7 mouse cellular contexts compared by ENCODE assay signal in genomic region chr9:22085022-22085834, GRCm38 (mm10). TPM values are rescaled to one million over a fixed set of nuclear protein-coding genes. Genes with fewer than 3 reads are reported as not detected.
A peak's percentile ranks its signal among the peaks of the same experiment; 100 is the strongest.
DNase-seq lines count a peak whose midpoint lies in the region; ATAC-seq lines count a peak whose summit lies in the region.

Gene Ecsit, minus strand, starts transcription at chr9:22085438.

- H3K4me1 ChIP-seq in embryonic facial prominence, embryonic 12.5 days: peaks cover 11% of the 10 kb centered on the region
- H3K4me1 ChIP-seq in limb, embryonic 11.5 days (ENCODE audit: control insufficient read depth, insufficient read depth, low read length): peaks cover 6% of the 10 kb centered on the region; the same call in 1 of the 2 replicates
- H3K4me1 ChIP-seq in midbrain, embryonic 14.5 days (ENCODE audit: control insufficient read depth, insufficient read depth, low read length): peaks cover 8% of the 10 kb centered on the region

- no peaks in the 10 kb centered on the region for H3K36me3 ChIP-seq in embryonic facial prominence, embryonic 12.5 days
- no peaks in the 10 kb centered on the region for H3K36me3 ChIP-seq in limb, embryonic 11.5 days (ENCODE audit: control insufficient read depth, insufficient read depth, low read length)
- peaks cover 8% of the 10 kb centered on the region; the same call in 1 of the 2 replicates for H3K36me3 ChIP-seq in midbrain, embryonic 14.5 days (ENCODE audit: control insufficient read depth, insufficient read depth, low read length)

- no peaks in the 10 kb centered on the region for H3K27me3 ChIP-seq in embryonic facial prominence, embryonic 12.5 days
- H3K27me3 ChIP-seq in limb, embryonic 11.5 days (ENCODE audit: control insufficient read depth, insufficient read depth, low read length): no peaks in the 10 kb centered on the region
- H3K27me3 ChIP-seq in midbrain, embryonic 14.5 days (ENCODE audit: control insufficient read depth, insufficient read depth, low read length): no peaks in the 10 kb centered on the region

- H3K4me2 ChIP-seq in embryonic facial prominence, embryonic 12.5 days (replicated peaks): peak within 1 kb of the TSS; percentile 67
- H3K4me2 ChIP-seq in limb, embryonic 11.5 days (ENCODE audit: low read depth, severe bottlenecking): peak within 1 kb of the TSS; percentile 79
- peak within 1 kb of the TSS; percentile 81 for H3K4me2 ChIP-seq in midbrain, embryonic 14.5 days (ENCODE audit: low read length)

- no peaks in the 10 kb centered on the region for H3K9me3 ChIP-seq in embryonic facial prominence, embryonic 12.5 days
- H3K9me3 ChIP-seq in limb, embryonic 11.5 days (ENCODE audit: control insufficient read depth, low read length): no peaks in the 10 kb centered on the region
- H3K9me3 ChIP-seq in midbrain, embryonic 14.5 days (ENCODE audit: control insufficient read depth, low read length): no peaks in the 10 kb centered on the region

- DNase-seq in adrenal gland, postnatal 25 days: peak; percentile 83
- DNase-seq in heart, adult 11 months: peak; percentile 100
- peak; percentile 93 for DNase-seq in kidney, adult 18-20 months
- DNase-seq in limb, embryonic 11.5 days (ENCODE audit: low spot score): peak; percentile 93
- DNase-seq in midbrain, embryonic 14.5 days: peak; percentile 97
- peak; percentile 81 to 86 for DNase-seq in spleen, adult 18-20 months

- peak; percentile 94 for ATAC-seq in embryonic facial prominence, embryonic 12.5 days (ENCODE audit: insufficient number of reproducible peaks, insufficient read depth, low FRiP score, low TSS enrichment)
- ATAC-seq in limb, embryonic 11.5 days (ENCODE audit: insufficient number of reproducible peaks, low FRiP score, low TSS enrichment, low read depth): peak; percentile 97
- ATAC-seq in midbrain, embryonic 14.5 days (ENCODE audit: low FRiP score, low TSS enrichment): peak; percentile 99

- peak within 1 kb of the TSS; percentile 72 for H3K9ac ChIP-seq in embryonic facial prominence, embryonic 12.5 days
- peak within 1 kb of the TSS; percentile 62 for H3K9ac ChIP-seq in limb, embryonic 11.5 days (ENCODE audit: low read length)
- H3K9ac ChIP-seq in midbrain, embryonic 14.5 days (replicated peaks; ENCODE audit: low read length): peak within 1 kb of the TSS; percentile 83

- WGBS in embryonic facial prominence, embryonic 12.5 days: under 1% methylated on average over 48 of the region's 48 CpGs
- WGBS in limb, embryonic 11.5 days: under 1% methylated on average over 48 of the region's 48 CpGs
- under 1% methylated on average over 48 of the region's 48 CpGs for WGBS in midbrain, embryonic 14.5 days

- peak within 1 kb of the TSS; percentile 82 for H3K4me3 ChIP-seq in embryonic facial prominence, embryonic 12.5 days
- H3K4me3 ChIP-seq in limb, embryonic 11.5 days (ENCODE audit: low read depth, low read length): peak within 1 kb of the TSS; percentile 77
- H3K4me3 ChIP-seq in midbrain, embryonic 14.5 days (replicated peaks; ENCODE audit: low read depth, low read length): peak within 1 kb of the TSS; percentile 75

- peak within 1 kb of the TSS; percentile 51 for H3K27ac ChIP-seq in embryonic facial prominence, embryonic 12.5 days
- H3K27ac ChIP-seq in limb, embryonic 11.5 days (replicated peaks; ENCODE audit: low read depth, low read length): no peak within 1 kb of the TSS
- H3K27ac ChIP-seq in midbrain, embryonic 14.5 days (replicated peaks; ENCODE audit: low read depth, low read length): peak within 1 kb of the TSS; percentile 77

RNA-seq across cellular contexts. Expression of gene Ecsit, which starts in this region (rescaled TPM):
- 45.7 and 60.4 TPM in 2 replicates for total RNA-seq in adrenal gland, postnatal 25 days (2021)
- 36.7 and 38.0 TPM in 2 replicates for polyA plus RNA-seq in embryonic facial prominence, embryonic 12.5 days (2016; fragmentation: Nextera tagmentation; extraction: Ambion mirVana)
- polyA plus RNA-seq in limb, embryonic 11.5 days (2014; fragmentation: Nextera tagmentation; extraction: Ambion mirVana): 29.1 and 29.9 TPM in 2 replicates
- 45.6 and 48.5 TPM in 2 replicates for polyA plus RNA-seq in midbrain, embryonic 14.5 days (2014; fragmentation: Nextera tagmentation; extraction: Ambion mirVana)
